Mouse (Mus musculus) left cerebral cortex, adult 2 months (tissue): ENCODE data around the gene Gm10300. TPM values are rescaled to one million over a fixed set of nuclear protein-coding genes. Genes with fewer than 3 reads are reported as not detected.

ENCODE experiments used
- DNase-seq, 2 experiments: peaks; one replicate each; pipeline ENCODE4 v3.0.0; 2021 to 2022; ENCODE audit warnings: low spot score in 2 of 2, mixed read lengths in 1 of 2; ENCODE audit errors: extremely low spot score in 1 of 2
- H3K27ac ChIP-seq: fragments of 200-600 bp; 2 replicates; pipeline ENCODE4 v1.8.1; 2022
- H3K4me3 ChIP-seq: fragments of 200-600 bp; 2 replicates; pipeline ENCODE4 v1.8.1; 2022
- CTCF ChIP-seq: fragments of 200-600 bp; IDR thresholded peaks from 2 replicates; pipeline ENCODE4 v1.8.1; 2022; ENCODE audit warnings: antibody characterized with exemption, mild to moderate bottlenecking, moderate library complexity
- intact Hi-C: fragments of 180-260 bp; cut with DNase I; formaldehyde crosslinking; loops from one replicate; pipeline ENCODE4 v1.15.1; 2025
- total RNA-seq, 2 experiments: library from RNA; stranded (reverse); gene quantifications; 2 replicates each; pipeline ENCODE4 v1.2.3; 2021

The Gm10300 gene
- total RNA-seq, 2 experiments from 2014 or later, result not detected

DNA sequence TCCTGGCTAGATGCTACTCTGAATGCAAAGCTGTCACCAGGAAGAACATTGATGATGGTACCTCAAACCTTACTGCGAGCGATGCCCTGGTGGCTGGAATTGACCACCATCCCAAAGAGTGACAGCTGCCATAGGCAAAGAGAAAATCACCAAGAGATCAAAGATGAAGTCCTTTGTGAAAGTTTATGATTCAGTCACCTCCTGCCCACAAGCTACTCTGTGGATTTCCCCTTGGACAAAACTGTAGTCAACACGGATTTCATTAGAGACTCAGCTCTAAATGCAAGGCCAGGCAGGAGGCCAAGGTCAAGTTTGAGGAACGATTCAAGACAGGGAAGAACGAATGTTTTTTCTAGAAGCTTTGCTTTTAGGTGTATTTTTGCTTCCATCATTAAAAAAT lies 19.4 kb downstream of the Gm10300 start:
- DNase-seq, result no peak
- Histone ChIP-seq H3K27ac (no peak overlapping the region), H3K4me3 (no peak overlapping the region)
- intact Hi-C loops, result loop anchor here (10.0 kb wide), 1 partner anchor 251 kb away; no protein-coding TSS in a partner anchor
- TF ChIP-seq CTCF, result no peak

DNA sequence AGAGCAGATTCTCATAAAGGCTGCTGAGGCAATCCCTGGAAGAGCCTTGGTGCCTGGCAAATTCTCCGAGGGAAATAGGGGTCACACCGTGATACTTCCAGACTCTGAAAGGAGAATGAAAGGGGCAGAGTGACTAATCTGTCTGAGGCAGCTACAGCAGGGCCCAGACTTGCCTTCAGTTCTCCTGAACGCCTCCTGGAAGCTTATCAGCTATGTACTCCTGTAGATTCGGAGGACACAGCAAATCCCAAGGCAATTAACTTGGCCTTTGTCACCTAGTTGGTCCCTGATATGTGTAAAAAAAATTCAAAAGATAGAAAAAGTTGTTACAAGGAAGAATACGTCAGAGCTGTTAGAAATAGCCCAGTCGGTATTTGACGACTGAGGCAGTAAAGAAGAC lies 20.5 kb downstream of the Gm10300 start:
- intact Hi-C loops, result loop anchor here (10.0 kb wide), 1 partner anchor 250 kb away; no protein-coding TSS in a partner anchor
- Histone ChIP-seq H3K27ac (no peak overlapping the region), H3K4me3 (no peak overlapping the region)
- no peak for DNase-seq
- no peak for TF ChIP-seq CTCF

- no peak for DNase-seq
- intact Hi-C loops, result loop anchor here (10.0 kb wide), 1 partner anchor 245 kb away; no protein-coding TSS in a partner anchor
- TF ChIP-seq CTCF, result no peak
Observed at GRCm38 (mm10) chr4:132099548-132099947, 25.1 kb downstream of the Gm10300 start.

GRCm38 (mm10) chr4:132101152-132101551 lies 26.7 kb downstream of the Gm10300 start:
- no peak for DNase-seq
- peak; percentile 60 for TF ChIP-seq CTCF
- Histone ChIP-seq H3K4me3 (no peak overlapping the region), H3K27ac (no peak overlapping the region)
- intact Hi-C loops, result no loop called here

More at GRCm38 (mm10) chr4:132099548-132099947, 25.1 kb downstream of the Gm10300 start:
- Histone ChIP-seq H3K4me3 (no peak overlapping the region), H3K27ac (no peak overlapping the region)

GRCm38 (mm10) chr4:132108221-132108620 lies 33.7 kb downstream of the Gm10300 start:
- Histone ChIP-seq H3K4me3 (no peak overlapping the region), H3K27ac (no peak overlapping the region)
- intact Hi-C loops, result no loop called here
- no peak for TF ChIP-seq CTCF
- DNase-seq, result no peak

DNA sequence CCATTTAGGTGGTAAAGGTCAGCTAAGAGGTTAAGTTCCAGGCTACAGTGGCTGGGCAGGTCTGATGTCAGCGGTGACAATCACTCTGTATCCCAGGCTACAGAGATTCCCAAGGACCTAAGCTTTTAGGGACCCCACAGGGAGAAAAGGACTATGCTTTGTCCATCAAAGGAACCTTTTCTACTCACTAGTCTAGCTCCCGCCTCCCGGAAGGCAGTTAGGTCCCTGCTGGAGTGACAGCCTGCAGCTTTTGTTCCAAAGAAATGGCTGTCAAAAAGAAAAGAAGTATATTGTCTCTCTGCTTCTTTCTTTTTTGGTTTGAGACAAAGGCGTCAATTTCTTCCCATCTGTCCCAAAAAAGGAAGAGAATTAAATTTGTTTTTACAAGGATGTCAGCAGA lies 36.7 kb downstream of the Gm10300 start:
- intact Hi-C loops, result no loop called here
- no peak for DNase-seq
- no peak overlapping the region for H3K27ac ChIP-seq
- TF ChIP-seq CTCF, result no peak
- no peak overlapping the region for H3K4me3 ChIP-seq

- Histone ChIP-seq H3K4me3 (peak overlapping the region; percentile 17; the same call in 1 of the 2 replicates), H3K27ac (no peak overlapping the region)
- no peak; the same call in 1 of the 2 replicates for TF ChIP-seq CTCF
- intact Hi-C loops, result no loop called here
- no peak for DNase-seq
Observed at GRCm38 (mm10) chr4:132113411-132114095, 39.1 kb downstream of the Gm10300 start.

GRCm38 (mm10) chr4:132116315-132116714 lies 41.8 kb downstream of the Gm10300 start:
- no peak for TF ChIP-seq CTCF
- Histone ChIP-seq H3K27ac (no peak overlapping the region), H3K4me3 (no peak overlapping the region)
- no peak for DNase-seq
- intact Hi-C loops, result no loop called here

GRCm38 (mm10) chr4:132119566-132119965 lies 45.1 kb downstream of the Gm10300 start:
- intact Hi-C loops, result no loop called here
- H3K27ac ChIP-seq, result peak overlapping the region; percentile 47
- peak in 1 of 2 experiments; percentile 24 for DNase-seq
- no peak overlapping the region for H3K4me3 ChIP-seq
- no peak for TF ChIP-seq CTCF

DNA sequence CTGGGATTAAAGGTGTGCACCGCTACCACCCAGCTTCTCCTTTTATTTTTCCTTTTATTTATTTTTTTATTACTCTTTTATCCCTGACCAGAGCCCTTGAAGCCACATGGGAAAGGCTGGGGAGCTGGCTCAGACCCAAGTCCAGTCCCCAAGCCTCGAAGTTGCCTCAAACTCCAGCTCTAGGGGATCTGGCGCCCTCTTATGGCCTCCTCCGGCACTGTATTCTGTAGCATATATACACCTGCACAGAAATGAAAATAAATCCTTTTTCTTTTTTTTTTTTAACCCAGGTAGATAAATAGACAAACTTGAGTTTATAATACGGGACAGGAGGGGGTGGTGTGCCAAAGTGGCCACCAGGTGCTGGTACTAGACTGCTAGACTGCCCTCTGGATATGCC lies 47.2 kb downstream of the Gm10300 start:
- Histone ChIP-seq H3K27ac (no peak overlapping the region), H3K4me3 (no peak overlapping the region)
- DNase-seq, result no peak
- intact Hi-C loops, result no loop called here
- TF ChIP-seq CTCF, result peak; percentile 24

DNA sequence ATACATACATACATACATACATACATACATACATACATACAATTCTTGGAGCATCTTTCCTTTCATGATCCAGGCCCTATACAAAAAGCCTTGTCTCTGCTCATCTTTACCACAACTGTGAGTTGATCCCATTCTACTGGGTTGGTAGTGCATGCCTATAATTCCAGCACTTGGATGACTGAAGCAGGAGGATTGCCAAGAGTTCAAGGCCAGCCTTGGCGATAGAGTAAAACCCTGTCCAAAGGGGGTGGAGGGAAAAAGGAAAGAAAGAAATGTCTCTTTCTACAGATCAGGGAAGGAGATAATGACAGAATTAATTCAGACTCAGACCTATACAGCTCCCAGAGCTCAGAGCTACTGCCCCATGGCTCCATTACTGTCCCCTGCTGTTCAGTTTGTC lies 48.7 kb downstream of the Gm10300 start:
- DNase-seq, result no peak
- no peak for TF ChIP-seq CTCF
- intact Hi-C loops, result no loop called here
- H3K4me3 ChIP-seq, result no peak overlapping the region
- H3K27ac ChIP-seq, result no peak overlapping the region

Other genes starting within 250 kb of the Gm10300 start
- 10 to 100 TPM; 53.4 to 59.2 TPM for gene Ptpru, start 236.4 kb upstream of the Gm10300 start, total RNA-seq
- 10 to 100 TPM; 31.0 to 37.2 TPM for gene Mecr, start 231.2 kb upstream of the Gm10300 start, total RNA-seq
- gene Srsf4, start 201.1 kb upstream of the Gm10300 start, total RNA-seq, result 10 to 100 TPM; 70.8 to 72.8 TPM
- 10 to 100 TPM in 1 of 2 experiments, 1 to 10 TPM in 1; 9.8 to 10.9 TPM for gene Tmem200b, start 152.9 kb upstream of the Gm10300 start, total RNA-seq
- gene Epb41, start 624 bp downstream of the Gm10300 start, total RNA-seq, result 10 to 100 TPM; 40.7 to 41.7 TPM
- gene Oprd1, start 69.8 kb downstream of the Gm10300 start, total RNA-seq, result 10 to 100 TPM; 17.9 to 21.1 TPM
- 10 to 100 TPM; 41.4 to 44.3 TPM for gene Ythdf2, start 137.6 kb downstream of the Gm10300 start, total RNA-seq
- 10 to 100 TPM; 22.1 to 26.1 TPM for gene Gmeb1, start 186.9 kb downstream of the Gm10300 start, total RNA-seq
- gene Taf12, start 199.7 kb downstream of the Gm10300 start, total RNA-seq, result 10 to 100 TPM; 22.1 to 24.4 TPM
- 1 to 10 TPM; 1.6 to 2.6 TPM for gene Rab42, start 228.7 kb downstream of the Gm10300 start, total RNA-seq